Mouse (Mus musculus) splenic B cell, adult 2 months (primary cell): ENCODE data around the gene Uprt.

Source experiments
- DNase-seq: peaks from one replicate; pipeline ENCODE4 v3.0.0-alpha.2; 2011; ENCODE audit warnings: low read depth, low spot score
- H3K27me3 ChIP-seq: 2 replicates; pipeline ENCODE4 v1.6.1; 2012; ENCODE audit warnings: mild to moderate bottlenecking, low read length, moderate library complexity, mixed read lengths; ENCODE audit not compliant: control insufficient read depth, poor library complexity, insufficient read depth, severe bottlenecking
- H3K36me3 ChIP-seq: 2 replicates; pipeline ENCODE4 v1.6.1; 2012; ENCODE audit warnings: mild to moderate bottlenecking, low read length, moderate library complexity, mixed read lengths; ENCODE audit not compliant: control insufficient read depth, poor library complexity, insufficient read depth, severe bottlenecking

Gene Uprt

GRCm38 (mm10) chrX:104482572-104483443 lies at the start of gene Uprt:
Gene Uprt, plus strand, starts transcription at chrX:104482818.
- DNase-seq, result peak; percentile 87
- no peaks in the 10 kb centered on the region for H3K36me3 ChIP-seq
- H3K27me3 ChIP-seq, result no peaks in the 10 kb centered on the region

GRCm38 (mm10) chrX:104433456-104433855 lies 49.2 kb upstream of the Uprt start:
- no peaks in the 10 kb centered on the region for H3K27me3 ChIP-seq
- H3K36me3 ChIP-seq, result no peaks in the 10 kb centered on the region
- DNase-seq, result no peak

- no peaks in the 10 kb centered on the region for H3K27me3 ChIP-seq
- no peaks in the 10 kb centered on the region for H3K36me3 ChIP-seq
- no peak for DNase-seq
Observed at GRCm38 (mm10) chrX:104452433-104452832, 30.2 kb upstream of the Uprt start.

- no peaks in the 10 kb centered on the region for H3K27me3 ChIP-seq
- H3K36me3 ChIP-seq, result no peaks in the 10 kb centered on the region
- no peak for DNase-seq
Observed at GRCm38 (mm10) chrX:104461755-104462154, 20.9 kb upstream of the Uprt start.

GRCm38 (mm10) chrX:104464376-104464775 lies 18.2 kb upstream of the Uprt start:
- DNase-seq, result no peak
- no peaks in the 10 kb centered on the region for H3K36me3 ChIP-seq
- H3K27me3 ChIP-seq, result no peaks in the 10 kb centered on the region

GRCm38 (mm10) chrX:104478041-104478440 lies 4.6 kb upstream of the Uprt start:
- DNase-seq, result peak; percentile 34
- no peaks in the 10 kb centered on the region for H3K36me3 ChIP-seq
- H3K27me3 ChIP-seq, result no peaks in the 10 kb centered on the region

- Histone ChIP-seq H3K36me3 (no peaks in the 10 kb centered on the region), H3K27me3 (no peaks in the 10 kb centered on the region)
- peak; percentile 5 for DNase-seq
Observed at GRCm38 (mm10) chrX:104483444-104483808, 808 bp downstream of the Uprt start.

- DNase-seq, result no peak
- Histone ChIP-seq H3K27me3 (no peaks in the 10 kb centered on the region), H3K36me3 (no peaks in the 10 kb centered on the region)
Observed at GRCm38 (mm10) chrX:104485596-104485995, 3.0 kb downstream of the Uprt start.

- no peak for DNase-seq
- Histone ChIP-seq H3K36me3 (no peaks in the 10 kb centered on the region), H3K27me3 (no peaks in the 10 kb centered on the region)
Observed at GRCm38 (mm10) chrX:104488036-104488435, 5.4 kb downstream of the Uprt start.

- Histone ChIP-seq H3K36me3 (no peaks in the 10 kb centered on the region), H3K27me3 (no peaks in the 10 kb centered on the region)
- peak; percentile 52 for DNase-seq
Observed at GRCm38 (mm10) chrX:104488870-104489467, 6.4 kb downstream of the Uprt start.

GRCm38 (mm10) chrX:104489626-104490355 lies 7.2 kb downstream of the Uprt start:
- H3K36me3 ChIP-seq, result no peaks in the 10 kb centered on the region
- no peak for DNase-seq
- H3K27me3 ChIP-seq, result no peaks in the 10 kb centered on the region

- H3K36me3 ChIP-seq, result no peaks in the 10 kb centered on the region
- DNase-seq, result no peak
- no peaks in the 10 kb centered on the region for H3K27me3 ChIP-seq
Observed at GRCm38 (mm10) chrX:104501765-104502164, 19.1 kb downstream of the Uprt start.

GRCm38 (mm10) chrX:104542635-104543034 lies 60.0 kb downstream of the Uprt start:
- no peaks in the 10 kb centered on the region for H3K27me3 ChIP-seq
- DNase-seq, result no peak
- no peaks in the 10 kb centered on the region for H3K36me3 ChIP-seq

GRCm38 (mm10) chrX:104543919-104544595 lies 61.4 kb downstream of the Uprt start:
- Histone ChIP-seq H3K36me3 (no peaks in the 10 kb centered on the region), H3K27me3 (no peaks in the 10 kb centered on the region)
- no peak for DNase-seq
